Mouse (Mus musculus) liver, postnatal 0 days (tissue): ENCODE results near the gene En2. TPM values are rescaled to one million over a fixed set of nuclear protein-coding genes. Genes with fewer than 3 reads are reported as not detected.

Experiments
- ATAC-seq: fragments of 200-750 bp; cut with Nextera tagmentation; 2 replicates; pipeline ENCODE4 v1.8.0; 2017; ENCODE audit warnings: mild to moderate bottlenecking, moderate library complexity
- DNase-seq: peaks from one replicate; pipeline ENCODE4 v3.0.0-alpha.2; 2016
- H3K27ac ChIP-seq: fragments of 300-500 bp; sonication (generic); 2 replicates; pipeline ENCODE4 v1.5.1; 2014; ENCODE audit warnings: antibody characterized with exemption, moderate library complexity, mild to moderate bottlenecking, low read depth
- H3K27me3 ChIP-seq: fragments of 300-500 bp; sonication (generic); 2 replicates; pipeline ENCODE4 v1.6.1; 2014; ENCODE audit warnings: low read length, control low read depth, mixed read lengths; ENCODE audit not compliant: insufficient read depth
- H3K36me3 ChIP-seq: fragments of 300-500 bp; sonication (generic); replicated peaks from 2 replicates; pipeline ENCODE4 v1.6.1; 2014; ENCODE audit warnings: mild to moderate bottlenecking, control low read depth, low read length, moderate library complexity, mixed read lengths; ENCODE audit not compliant: insufficient read depth
- H3K4me1 ChIP-seq: fragments of 300-500 bp; sonication (generic); 2 replicates; pipeline ENCODE4 v1.6.1; 2014; ENCODE audit warnings: antibody characterized with exemption, mild to moderate bottlenecking, control low read depth; ENCODE audit not compliant: insufficient read depth
- H3K4me2 ChIP-seq: fragments of 300-500 bp; sonication (generic); 2 replicates; pipeline ENCODE4 v1.6.1; 2014; ENCODE audit warnings: low read depth, mild to moderate bottlenecking, low read length, moderate library complexity, mixed read lengths
- H3K4me3 ChIP-seq: fragments of 300-500 bp; sonication (generic); 2 replicates; pipeline ENCODE4 v1.5.1; 2014; ENCODE audit warnings: low read depth, low read length
- H3K9ac ChIP-seq: fragments of 300-500 bp; sonication (generic); replicated peaks from 2 replicates; pipeline ENCODE4 v1.6.1; 2014; ENCODE audit warnings: mild to moderate bottlenecking, moderate library complexity
- H3K9me3 ChIP-seq: fragments of 300-500 bp; sonication (generic); 2 replicates; pipeline ENCODE4 v1.6.1; 2016; ENCODE audit warnings: mild to moderate bottlenecking, control low read depth, low read length, mixed read lengths
- CTCF ChIP-seq: sonication (generic); IDR thresholded peaks from 2 replicates; pipeline ENCODE4 v1.5.1; 2016; ENCODE audit warnings: antibody characterized with exemption, low read depth
- EP300 ChIP-seq: IDR thresholded peaks from 2 replicates; pipeline ENCODE4 v1.6.1; 2016; ENCODE audit warnings: antibody characterized with exemption, low read depth, mild to moderate bottlenecking
- WGBS: fragments of 180-500 bp; shearing (Covaris S2); extraction: QIAGEN DNeasy Blood & Tissue Kit; methylation state at CpG from one replicate; pipeline ENCODE4 v1.1.7; 2014; ENCODE audit not compliant: insufficient replicate concordance; 5-methylcytosine and 5-hydroxymethylcytosine counted together
- polyA plus RNA-seq: library from polyadenylated mRNA; unstranded; fragments of >200 nt; fragmentation: Nextera tagmentation; extraction: Ambion mirVana; gene quantifications from 2 replicates; pipeline ENCODE4 v1.2.1, GENCODE M21; 2015

En2 gene
- polyA plus RNA-seq = not detected in 2 replicates

DNA sequence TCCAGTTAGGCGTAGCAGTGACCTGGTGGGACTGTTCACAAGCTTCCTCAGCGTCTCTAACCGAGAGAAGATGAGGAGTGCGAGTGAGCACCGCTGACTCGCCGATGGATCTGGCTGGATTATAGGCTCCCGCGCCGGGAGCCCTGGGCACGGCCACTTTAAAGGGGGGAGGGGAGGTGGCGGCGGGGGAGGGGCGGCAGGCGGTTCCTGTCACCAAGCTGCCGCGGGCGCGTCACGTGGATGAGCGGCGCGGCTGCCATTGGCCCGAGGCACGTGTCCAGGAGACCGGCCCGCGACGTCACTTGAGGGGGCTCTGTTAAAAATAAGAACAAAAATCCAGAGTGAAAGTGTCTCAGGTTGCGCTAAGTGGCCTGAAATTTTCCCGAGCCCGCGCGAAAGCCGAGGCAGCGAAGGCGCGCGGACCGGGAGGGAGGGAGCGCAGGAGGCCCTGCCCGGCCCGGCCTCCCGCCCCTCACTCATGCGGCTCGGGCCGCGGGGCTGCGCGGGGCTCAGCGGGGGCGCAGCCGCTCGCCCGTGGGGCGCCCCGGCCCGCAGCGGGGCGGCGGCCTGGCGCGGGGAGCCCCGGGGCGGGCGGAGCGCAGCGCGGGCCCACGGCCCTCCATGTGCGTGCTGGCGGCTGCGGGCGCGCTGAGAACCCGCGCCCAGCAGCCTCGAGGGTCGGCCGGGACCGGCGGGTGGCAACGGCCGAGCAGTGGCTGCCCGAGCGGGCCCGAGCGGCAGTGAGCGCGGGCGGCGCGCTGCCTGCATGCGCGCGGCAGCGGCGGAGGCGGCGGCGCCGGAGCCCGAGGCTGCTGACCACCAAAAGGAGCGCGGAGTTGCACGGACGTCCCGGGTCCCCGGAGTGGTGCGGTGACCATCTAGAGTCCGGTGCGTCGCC, at the start of gene En2:
TSS of gene En2 (plus strand) at position 337 of the 898 bp plus-strand sequence.
- peaks cover 8% of the 10 kb centered on the region; the same call in 1 of the 2 replicates for H3K4me1 ChIP-seq
- H3K9me3 ChIP-seq = no peaks in the 10 kb centered on the region
- H3K9ac ChIP-seq = no peak within 1 kb of the TSS
- TF ChIP-seq EP300 (no peak), CTCF (no peak)
- WGBS = under 1% methylated on average over 54 of the region's 113 CpGs
- H3K27ac ChIP-seq = no peak within 1 kb of the TSS
- H3K4me3 ChIP-seq = peak within 1 kb of the TSS; percentile 24
- no peaks in the 10 kb centered on the region for H3K36me3 ChIP-seq
- ATAC-seq (no peak), DNase-seq (peak; percentile 36)
- H3K4me2 ChIP-seq = peak within 1 kb of the TSS; percentile 64
- peaks cover 89% of the 10 kb centered on the region for H3K27me3 ChIP-seq

DNA sequence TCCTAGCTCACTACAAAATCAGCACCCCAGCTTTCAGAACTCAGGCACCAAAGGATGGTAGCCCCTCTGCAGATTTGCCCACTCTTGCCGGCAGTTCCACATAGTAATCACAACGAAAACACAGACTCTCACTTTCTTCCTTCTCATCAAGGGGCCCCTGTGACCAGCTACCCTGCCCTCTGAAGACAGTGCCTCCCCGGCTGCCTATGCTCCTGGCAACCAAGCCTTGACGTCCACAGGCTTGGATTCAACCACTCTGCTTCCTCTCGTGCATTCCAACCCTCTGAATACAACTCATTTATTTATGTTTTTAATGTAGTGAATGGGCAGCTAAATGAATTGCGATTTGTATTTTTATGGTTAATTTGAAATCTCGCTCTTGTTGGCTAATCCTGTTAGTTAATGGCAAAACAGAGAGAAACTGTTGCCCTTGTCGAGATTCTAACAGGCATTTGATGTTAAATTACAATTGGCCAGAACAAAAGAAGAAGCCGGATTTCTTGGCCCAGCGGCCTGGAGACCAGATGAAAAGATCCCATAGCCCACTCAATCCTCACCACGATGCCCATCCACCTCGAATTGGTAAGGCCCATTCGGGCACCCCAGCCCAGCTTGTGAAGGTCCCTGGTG, 48.1 kb upstream of the En2 start:
- no peak overlapping the region for H3K4me3 ChIP-seq

DNA sequence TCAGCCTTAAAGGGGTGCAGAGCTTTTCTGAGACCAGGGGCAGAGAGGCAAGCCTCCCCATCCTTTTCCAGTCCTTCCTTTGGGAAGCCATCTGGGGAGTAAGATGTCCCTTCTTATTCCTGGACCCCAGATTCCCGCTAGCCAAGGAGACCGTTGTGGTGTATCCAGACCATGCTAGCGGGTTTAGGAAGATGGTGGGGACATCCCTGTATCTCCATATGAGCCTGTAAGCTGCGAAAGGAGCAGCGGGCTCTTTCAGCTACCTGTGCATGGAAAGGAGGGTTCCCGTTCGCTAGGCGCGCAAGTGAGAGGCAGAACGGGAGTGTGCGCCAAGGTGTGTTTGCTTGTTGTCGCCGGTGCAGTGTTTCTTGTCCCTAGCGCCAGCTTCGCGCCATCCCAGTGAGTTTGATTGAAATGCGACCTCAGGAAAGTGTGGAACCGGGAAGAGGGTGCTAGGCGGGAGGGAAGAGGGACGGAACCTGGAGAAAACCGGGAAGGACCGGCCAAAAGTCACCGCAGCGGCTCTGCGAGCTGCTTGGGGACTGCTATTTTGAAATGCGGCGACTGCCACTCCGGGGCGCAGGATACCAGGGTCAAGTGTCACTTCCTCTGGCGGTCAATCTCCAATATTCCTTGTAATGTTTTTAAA, 47.5 kb upstream of the En2 start:
- Histone ChIP-seq H3K36me3 (no peaks in the 10 kb centered on the region), H3K4me1 (no peaks in the 10 kb centered on the region), H3K4me3 (peak overlapping the region; percentile 34), H3K9ac (no peak overlapping the region), H3K4me2 (peak overlapping the region; percentile 70), H3K9me3 (no peaks in the 10 kb centered on the region), H3K27ac (no peak overlapping the region), H3K27me3 (peaks cover 59% of the 10 kb centered on the region)
- DNase-seq (no peak), ATAC-seq (no peak)
- WGBS = 2% methylated on average over 30 of the region's 30 CpGs
- TF ChIP-seq EP300 (no peak), CTCF (no peak)

More for the DNA sequence above, 48.1 kb upstream of the En2 start:
- DNase-seq (no peak), ATAC-seq (no peak)
- TF ChIP-seq EP300 (no peak), CTCF (no peak)
- Histone ChIP-seq H3K9ac (no peak overlapping the region), H3K27me3 (peaks cover 54% of the 10 kb centered on the region), H3K4me2 (no peak overlapping the region), H3K9me3 (no peaks in the 10 kb centered on the region), H3K4me1 (no peaks in the 10 kb centered on the region), H3K27ac (no peak overlapping the region), H3K36me3 (no peaks in the 10 kb centered on the region)
- 13% methylated on average over 13 of the region's 13 CpGs for WGBS

DNA sequence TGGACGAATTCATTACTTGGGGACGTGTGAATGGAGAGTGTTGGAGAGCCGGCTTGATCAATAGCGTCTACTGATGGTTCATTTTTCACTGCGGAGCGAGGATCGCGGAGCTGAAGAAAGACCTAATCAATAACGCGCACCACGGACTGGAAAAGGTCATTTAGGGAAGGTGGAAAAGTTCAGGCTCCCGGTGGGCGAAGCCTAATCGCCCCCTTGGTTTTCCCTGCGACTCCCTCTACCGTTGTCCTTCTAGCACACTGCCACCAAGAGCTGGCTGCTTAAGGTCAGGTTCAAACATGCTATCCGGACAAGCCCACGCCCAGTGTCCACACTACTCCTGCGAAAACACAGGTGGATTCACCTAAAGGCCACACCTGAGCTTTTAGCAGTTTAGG, 47.0 kb upstream of the En2 start:
- Histone ChIP-seq H3K9ac (no peak overlapping the region), H3K4me3 (peak overlapping the region; percentile 34), H3K27me3 (peaks cover 65% of the 10 kb centered on the region), H3K27ac (no peak overlapping the region), H3K4me2 (peak overlapping the region; percentile 70), H3K36me3 (no peaks in the 10 kb centered on the region), H3K4me1 (no peaks in the 10 kb centered on the region), H3K9me3 (no peaks in the 10 kb centered on the region)
- no peak for TF ChIP-seq EP300
- no peak for TF ChIP-seq CTCF
- ATAC-seq (no peak), DNase-seq (no peak)
- WGBS = 3% methylated on average over 19 of the region's 19 CpGs

DNA sequence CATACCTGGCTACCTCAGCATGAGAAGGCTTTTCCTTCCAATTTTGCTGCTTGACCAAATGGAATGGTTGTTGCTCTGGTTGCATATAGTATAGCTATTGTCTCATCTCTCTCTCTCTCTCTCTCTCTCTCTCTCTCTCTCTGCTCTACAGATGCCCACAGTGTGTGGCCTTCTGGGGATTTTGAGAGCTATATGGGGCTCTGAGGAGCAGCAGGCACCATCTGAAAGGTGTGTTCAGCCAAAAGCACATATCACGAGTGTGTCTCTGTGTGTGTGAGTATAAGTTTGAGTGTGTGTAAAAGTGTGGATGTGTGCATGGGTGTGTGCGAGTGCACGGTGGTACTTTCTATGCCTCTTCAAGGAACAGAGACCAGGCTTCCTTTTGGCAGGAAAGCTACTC, 45.9 kb upstream of the En2 start:
- no peaks in the 10 kb centered on the region for H3K4me1 ChIP-seq
- WGBS = 34% methylated on average over 3 of the region's 3 CpGs
- no peak for ATAC-seq
- DNase-seq = no peak
- no peaks in the 10 kb centered on the region for H3K9me3 ChIP-seq
- H3K4me2 ChIP-seq = no peak overlapping the region
- H3K27ac ChIP-seq = no peak overlapping the region
- TF ChIP-seq CTCF (no peak), EP300 (no peak)
- H3K36me3 ChIP-seq = no peaks in the 10 kb centered on the region
- peaks cover 71% of the 10 kb centered on the region for H3K27me3 ChIP-seq
- H3K4me3 ChIP-seq = no peak overlapping the region
- H3K9ac ChIP-seq = no peak overlapping the region
